Mouse (Mus musculus) small intestine, adult 2 months (tissue): ENCODE measurements around the gene Hist2h2bb.

ENCODE experiments used
- CTCF ChIP-seq: fragments of 200-500 bp; IDR thresholded peaks from 2 replicates; pipeline ENCODE4 v1.5.1; 2012; ENCODE audit warnings: low read depth, mild to moderate bottlenecking, control low read depth, inconsistent platforms, low read length, moderate library complexity, mixed read lengths; ENCODE audit not compliant: insufficient replicate concordance, insufficient read length; ENCODE audit errors: extremely low read depth
- POLR2A ChIP-seq: fragments of 200-500 bp; IDR thresholded peaks from 2 replicates; pipeline ENCODE4 v1.6.1; 2012; ENCODE audit warnings: low read depth, mild to moderate bottlenecking, control low read depth, inconsistent platforms, low read length, moderate library complexity

GRCm38 (mm10) chr3:96298360-96298759 is 28.8 kb downstream of the Hist2h2bb start:
- no peak for TF ChIP-seq CTCF
- TF ChIP-seq POLR2A, result no peak
